Mouse (Mus musculus): ENCODE measurements around the gene Fopnl. TPM values are rescaled to one million over a fixed set of nuclear protein-coding genes. Genes with fewer than 3 reads are reported as not detected.

The Fopnl gene
- total and polyA plus RNA-seq, 3 experiments: 44.8 to 46.9 TPM; not detected in 1

DNA sequence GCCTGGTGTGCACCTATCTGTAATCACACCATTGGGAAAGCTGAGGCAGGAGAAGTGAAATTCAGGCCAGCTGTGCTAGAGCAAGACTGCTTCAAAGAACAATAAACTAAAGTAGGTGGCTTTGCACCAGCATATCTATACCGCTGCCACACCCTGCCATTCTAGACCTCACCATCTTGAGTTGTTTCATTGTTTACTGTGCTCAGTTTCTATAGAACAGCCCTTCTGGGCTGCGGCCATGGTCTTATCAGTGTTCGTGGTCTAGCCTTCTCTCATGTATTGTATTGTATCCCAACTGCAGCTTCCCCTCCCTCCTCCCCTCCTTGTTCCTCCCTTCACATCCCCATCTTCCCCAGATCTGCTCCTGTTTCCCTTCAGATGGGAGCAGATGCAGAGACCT, 46.3 kb upstream of the Fopnl start (continued):
- no peak for TF ChIP-seq ZKSCAN1 (IDR thresholded peaks at IDR 0.05; ENCODE audit: low read depth, low read length)
- TF ChIP-seq CTCF (IDR thresholded peaks at IDR 0.05 in 2 of 3, conservative IDR thresholded peaks at IDR 0.05 in 1 of 3; ENCODE audit: control insufficient read depth in 1 of 3, insufficient read depth in 1 of 3, low read depth in 2 of 3, low read length in 3 of 3, poor library complexity in 1 of 3, severe bottlenecking in 1 of 3): no peak
- TF ChIP-seq TAL1 (IDR thresholded peaks at IDR 0.05; ENCODE audit: low read length): 0 out of 2 replicates have a peak, but pooled peaks have one; percentile 9
- TF ChIP-seq MAFK (IDR thresholded peaks at IDR 0.05; ENCODE audit: borderline replicate concordance, low read depth, low read length): no peak
- TF ChIP-seq KAT2A (conservative IDR thresholded peaks at IDR 0.05; ENCODE audit: low read depth, low read length): no peak
- TF ChIP-seq GATA1 (IDR thresholded peaks at IDR 0.05; ENCODE audit: low read depth, low read length): peak; percentile 61
- TF ChIP-seq RAD21 (IDR thresholded peaks at IDR 0.05; ENCODE audit: low read depth, low read length): no peak
- no peak for TF ChIP-seq NELFE (IDR thresholded peaks at IDR 0.05; ENCODE audit: low read depth, low read length)

DNA sequence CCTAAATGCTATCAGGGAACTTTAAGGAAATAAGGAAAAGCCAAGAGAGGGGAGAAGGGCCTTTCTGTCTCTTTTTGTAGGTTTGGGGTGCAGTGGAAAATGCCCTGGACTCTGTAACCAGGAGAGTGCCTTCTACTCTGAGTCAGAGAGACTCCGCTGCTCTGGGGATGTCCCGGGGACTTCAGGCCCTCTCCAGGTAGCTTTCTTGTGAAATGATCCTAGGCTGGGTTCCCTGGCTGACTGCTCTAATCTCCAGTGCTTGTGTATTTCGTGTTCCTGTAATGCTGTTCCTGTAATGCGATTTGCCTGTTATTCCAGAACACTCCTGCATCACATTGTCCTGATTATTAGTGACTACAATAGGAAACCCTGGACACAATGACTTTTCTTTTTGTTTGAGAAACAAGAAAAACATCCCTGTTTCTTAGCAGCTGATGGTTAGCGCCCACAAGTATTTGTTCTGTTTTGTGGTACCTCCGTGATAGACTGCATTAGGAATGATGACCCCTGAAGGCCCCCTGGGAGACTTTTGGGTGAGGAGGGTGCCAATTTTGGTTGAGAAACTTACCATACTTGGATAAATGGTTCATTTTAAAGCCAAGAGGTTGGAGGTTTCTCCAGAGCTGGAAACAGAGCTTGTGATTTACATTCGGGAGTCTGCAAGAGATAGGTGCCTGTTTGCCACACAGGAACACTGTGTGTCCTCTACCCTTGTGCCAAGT, 45.1 kb upstream of the Fopnl start:
- H3K9ac ChIP-seq (ENCODE audit: control insufficient read depth, low read depth, low read length, poor library complexity, severe bottlenecking): peak overlapping the region; percentile 92
- H3K27ac ChIP-seq (ENCODE audit: control insufficient read depth, low read depth, low read length): peak overlapping the region; percentile 59
- H3K4me3 ChIP-seq (ENCODE audit: control insufficient read depth in 1 of 2, insufficient read depth in 1 of 2, low read depth in 2 of 2, low read length in 2 of 2): peak overlapping the region; percentile 75 to 88
- no peaks in the 10 kb centered on the region for H3K9me3 ChIP-seq (replicated peaks; ENCODE audit: insufficient read depth, low read length)
- no peaks in the 10 kb centered on the region for H3K27me3 ChIP-seq (ENCODE audit: control insufficient read depth in 1 of 2, insufficient read depth in 2 of 2, low read length in 2 of 2)
- H3K79me2 ChIP-seq (ENCODE audit: control insufficient read depth, insufficient read depth, low read length, poor library complexity): peaks cover 55% of the 10 kb centered on the region
- TF ChIP-seq MEF2A (IDR thresholded peaks at IDR 0.05; ENCODE audit: extremely low read depth, insufficient replicate concordance, low read depth, low read length, poor library complexity, severe bottlenecking): no peak
- TF ChIP-seq NELFE (IDR thresholded peaks at IDR 0.05; ENCODE audit: low read depth, low read length): no peak
- TF ChIP-seq SIN3A (IDR thresholded peaks at IDR 0.05; ENCODE audit: low read length): no peak
- TF ChIP-seq TCF12 (IDR thresholded peaks at IDR 0.05; ENCODE audit: low read depth, low read length): no peak
- TF ChIP-seq POLR2AphosphoS5 (IDR thresholded peaks at IDR 0.05; ENCODE audit: borderline replicate concordance, low read depth, low read length): no peak
- no peak for TF ChIP-seq POLR2A (IDR thresholded peaks at IDR 0.05; ENCODE audit: control insufficient read depth in 1 of 2, insufficient read depth in 1 of 2, low read depth in 1 of 2, low read length in 2 of 2, poor library complexity in 1 of 2)
- no peak for TF ChIP-seq USF1 (IDR thresholded peaks at IDR 0.05; ENCODE audit: low read depth, low read length)
- no peak for TF ChIP-seq MYB (IDR thresholded peaks at IDR 0.05; ENCODE audit: low read depth, low read length)
- no peak for TF ChIP-seq ZNF384 (IDR thresholded peaks at IDR 0.05; ENCODE audit: low read depth, low read length)
- TF ChIP-seq BHLHE40 (IDR thresholded peaks at IDR 0.05; ENCODE audit: borderline replicate concordance, low read depth, low read length): no peak
- TF ChIP-seq TBP (IDR thresholded peaks at IDR 0.05; ENCODE audit: low read depth, low read length): no peak
- TF ChIP-seq CTCF (IDR thresholded peaks at IDR 0.05 in 2 of 3, conservative IDR thresholded peaks at IDR 0.05 in 1 of 3; ENCODE audit: control insufficient read depth in 1 of 3, insufficient read depth in 1 of 3, low read depth in 2 of 3, low read length in 3 of 3, poor library complexity in 1 of 3, severe bottlenecking in 1 of 3): no peak
- no peak for TF ChIP-seq ZC3H11A (IDR thresholded peaks at IDR 0.05; ENCODE audit: low read depth, low read length)
- no peak for TF ChIP-seq UBTF (IDR thresholded peaks at IDR 0.05; ENCODE audit: borderline replicate concordance, insufficient read depth, low read depth, low read length)
- TF ChIP-seq CHD1 (IDR thresholded peaks at IDR 0.05; ENCODE audit: low read depth, low read length): no peak
- TF ChIP-seq EP300 (IDR thresholded peaks at IDR 0.05; ENCODE audit: low read depth in 1 of 2, low read length in 2 of 2): no peak
- no peak for TF ChIP-seq MYC (IDR thresholded peaks at IDR 0.05; ENCODE audit: low read depth, low read length)
- TF ChIP-seq HCFC1 (IDR thresholded peaks at IDR 0.05; ENCODE audit: low read depth, low read length): no peak
- TF ChIP-seq MAZ (IDR thresholded peaks at IDR 0.05; ENCODE audit: low read depth, low read length): no peak
- no peak for DNase-seq (ENCODE audit: low read depth, low spot score)
- peaks cover 0 to 57% of the 10 kb centered on the region in 2 experiments; a peak in 2 of 4 replicates for H3K36me3 ChIP-seq (ENCODE audit: control insufficient read depth in 1 of 2, insufficient read depth in 2 of 2, low read length in 2 of 2)
- peaks cover 39 to 56% of the 10 kb centered on the region in 2 experiments for H3K4me1 ChIP-seq (ENCODE audit: control insufficient read depth in 1 of 2, insufficient read depth in 2 of 2, low read length in 2 of 2)

Data from MEL (cell line).